Comparison of ENCODE assay signal across 8 mouse cellular contexts in genomic region chr11:69757303-69758089, GRCm38 (mm10). TPM values are rescaled to one million over a fixed set of nuclear protein-coding genes. Genes with fewer than 3 reads are reported as not detected.
A peak's percentile ranks its signal among the peaks of the same experiment; 100 is the strongest.
DNase-seq lines count a peak whose midpoint lies in the region; ATAC-seq and TF ChIP-seq lines count a peak whose summit lies in the region.

No protein-coding gene starts in this region.

- WGBS in neural tube, embryonic 11.5 days, result 49% methylated on average over 9 of the region's 9 CpGs
- 38% methylated on average over 9 of the region's 9 CpGs for WGBS in limb, embryonic 14.5 days
- 39% methylated on average over 9 of the region's 9 CpGs for WGBS in stomach, embryonic 14.5 days

- TF ChIP-seq POLR2A in limb, embryonic 14.5 days (IDR thresholded peaks at IDR 0.05; ENCODE audit: borderline replicate concordance, extremely low read depth, insufficient read depth, insufficient read length), result no peak

- no peaks in the 10 kb centered on the region for H3K9me3 ChIP-seq in neural tube, embryonic 11.5 days (ENCODE audit: control insufficient read depth, low read length)
- no peaks in the 10 kb centered on the region for H3K9me3 ChIP-seq in erythroblast, embryonic 14.5 days (ENCODE audit: control insufficient read depth, low read length)
- H3K9me3 ChIP-seq in limb, embryonic 14.5 days (ENCODE audit: control insufficient read depth, low read length), result no peaks in the 10 kb centered on the region
- no peaks in the 10 kb centered on the region for H3K9me3 ChIP-seq in stomach, embryonic 14.5 days (ENCODE audit: control insufficient read depth, low read depth, low read length)

- no peaks in the 10 kb centered on the region for H3K27me3 ChIP-seq in neural tube, embryonic 11.5 days (ENCODE audit: control insufficient read depth, insufficient read depth, low read length)
- H3K27me3 ChIP-seq in erythroblast, embryonic 14.5 days (ENCODE audit: control insufficient read depth), result no peaks in the 10 kb centered on the region
- no peaks in the 10 kb centered on the region for H3K27me3 ChIP-seq in limb, embryonic 14.5 days (ENCODE audit: control insufficient read depth, insufficient read depth, low read length)
- H3K27me3 ChIP-seq in stomach, embryonic 14.5 days (ENCODE audit: control insufficient read depth, insufficient read depth, low read length), result no peaks in the 10 kb centered on the region

- H3K4me1 ChIP-seq in neural tube, embryonic 11.5 days (ENCODE audit: control insufficient read depth, insufficient read depth, low read length), result peaks cover 30% of the 10 kb centered on the region
- H3K4me1 ChIP-seq in erythroblast, embryonic 14.5 days (ENCODE audit: control insufficient read depth), result peaks cover 71% of the 10 kb centered on the region
- peaks cover 34% of the 10 kb centered on the region for H3K4me1 ChIP-seq in limb, embryonic 14.5 days (ENCODE audit: control insufficient read depth, insufficient read depth, low read length)
- H3K4me1 ChIP-seq in stomach, embryonic 14.5 days (ENCODE audit: control insufficient read depth, insufficient read depth, low read length), result peaks cover 27% of the 10 kb centered on the region

- H3K36me3 ChIP-seq in neural tube, embryonic 11.5 days (ENCODE audit: control insufficient read depth, insufficient read depth, low read length), result no peaks in the 10 kb centered on the region
- peaks cover 38% of the 10 kb centered on the region for H3K36me3 ChIP-seq in erythroblast, embryonic 14.5 days (ENCODE audit: control insufficient read depth)
- H3K36me3 ChIP-seq in limb, embryonic 14.5 days (ENCODE audit: control insufficient read depth, insufficient read depth, low read length), result no peaks in the 10 kb centered on the region
- H3K36me3 ChIP-seq in stomach, embryonic 14.5 days (ENCODE audit: control insufficient read depth, insufficient read depth, low read length), result no peaks in the 10 kb centered on the region

- peak overlapping the region; percentile 59 for H3K4me3 ChIP-seq in neural tube, embryonic 11.5 days (ENCODE audit: low read depth, low read length)
- peak overlapping the region; percentile 90 for H3K4me3 ChIP-seq in erythroblast, embryonic 14.5 days (replicated peaks)
- peak overlapping the region; percentile 56 for H3K4me3 ChIP-seq in limb, embryonic 14.5 days (replicated peaks; ENCODE audit: low read length)
- peak overlapping the region; percentile 55 for H3K4me3 ChIP-seq in stomach, embryonic 14.5 days (ENCODE audit: low read depth, low read length)

- H3K4me2 ChIP-seq in neural tube, embryonic 11.5 days (ENCODE audit: low read depth), result peak overlapping the region; percentile 93
- H3K4me2 ChIP-seq in limb, embryonic 14.5 days (replicated peaks; ENCODE audit: low read depth, low read length, severe bottlenecking), result peak overlapping the region; percentile 73
- peak overlapping the region; percentile 88 for H3K4me2 ChIP-seq in stomach, embryonic 14.5 days (replicated peaks; ENCODE audit: low read depth, low read length)

- DNase-seq in neural tube, embryonic 11.5 days (ENCODE audit: low spot score), result no peak
- no peak for DNase-seq in neural tube, embryonic 10.5 days (ENCODE audit: extremely low spot score, low spot score)
- DNase-seq in limb, embryonic 14.5 days (ENCODE audit: low spot score), result no peak
- no peak for DNase-seq in natural killer cell, adult 2 months (ENCODE audit: low spot score in 2 of 2)
- no peak for DNase-seq in adrenal gland, adult 2 months
- no peak for DNase-seq in ovary, postnatal 14 days (ENCODE audit: low spot score)

- peak overlapping the region; percentile 92; the same call in 1 of the 2 replicates for H3K27ac ChIP-seq in neural tube, embryonic 11.5 days (ENCODE audit: low read depth, low read length)
- peak overlapping the region; percentile 95; the same call in 1 of the 2 replicates for H3K27ac ChIP-seq in limb, embryonic 14.5 days (replicated peaks; ENCODE audit: low read depth, low read length)
- H3K27ac ChIP-seq in stomach, embryonic 14.5 days (ENCODE audit: low read length), result peak overlapping the region; percentile 66; the same call in 1 of the 2 replicates

- peak overlapping the region; percentile 63 for H3K9ac ChIP-seq in neural tube, embryonic 11.5 days (ENCODE audit: low read length)
- peak overlapping the region; percentile 65 for H3K9ac ChIP-seq in limb, embryonic 14.5 days (ENCODE audit: low read depth, low read length, severe bottlenecking)
- peak overlapping the region; percentile 53 for H3K9ac ChIP-seq in stomach, embryonic 14.5 days (replicated peaks; ENCODE audit: low read depth, low read length)

- no peak for ATAC-seq in neural tube, embryonic 11.5 days (ENCODE audit: insufficient read depth, low FRiP score, low TSS enrichment)
- ATAC-seq in limb, embryonic 14.5 days (ENCODE audit: low FRiP score, low read depth), result no peak
- no peak for ATAC-seq in stomach, embryonic 14.5 days (ENCODE audit: insufficient number of reproducible peaks, insufficient read depth, low FRiP score, low read depth)

RNA-seq across cellular contexts. Expression of gene Polr2a, which starts 0.9 kb away (rescaled TPM):
- polyA plus RNA-seq in neural tube, embryonic 11.5 days (2014; fragmentation: Nextera tagmentation; extraction: Ambion mirVana), result 65.0 and 65.3 TPM in 2 replicates
- 14.2 and 14.3 TPM in 2 replicates for polyA plus RNA-seq in erythroblast, embryonic 14.5 days (2012)
- polyA plus RNA-seq in limb, embryonic 14.5 days (2012; rRNA removed), result 76.6 and 100 TPM in 2 replicates
- polyA plus RNA-seq in limb, embryonic 14.5 days (2014; fragmentation: Nextera tagmentation; extraction: Ambion mirVana), result 40.7 and 45.3 TPM in 2 replicates
- polyA plus RNA-seq in stomach, embryonic 14.5 days (2014; fragmentation: Nextera tagmentation; extraction: Ambion mirVana), result 39.3 and 43.6 TPM in 2 replicates
- total RNA-seq in adrenal gland, adult 2 months (2021), result 10 to 100 TPM; 71.4 to 77.9 TPM
- 20.6 and 38.3 TPM in 2 replicates for polyA plus RNA-seq in adrenal gland, adult 2 months (2012; rRNA removed)

RNA-seq across cellular contexts. Expression of gene Slc35g3, which starts 4.3 kb away (rescaled TPM):
- not detected in 2 replicates for polyA plus RNA-seq in neural tube, embryonic 11.5 days (2014; fragmentation: Nextera tagmentation; extraction: Ambion mirVana)
- not detected in 2 replicates for polyA plus RNA-seq in erythroblast, embryonic 14.5 days (2012)
- 0.14 and 0.23 TPM in 2 replicates for polyA plus RNA-seq in limb, embryonic 14.5 days (2012; rRNA removed)
- 0.21 TPM in 1 of 2 replicates, not detected in the other for polyA plus RNA-seq in limb, embryonic 14.5 days (2014; fragmentation: Nextera tagmentation; extraction: Ambion mirVana)
- polyA plus RNA-seq in stomach, embryonic 14.5 days (2014; fragmentation: Nextera tagmentation; extraction: Ambion mirVana), result not detected in 2 replicates
- total RNA-seq in adrenal gland, adult 2 months (2021), result not detected
- polyA plus RNA-seq in adrenal gland, adult 2 months (2012; rRNA removed), result not detected in 2 replicates

RNA-seq across cellular contexts. Expression of gene Zbtb4, which starts 8.2 kb away (rescaled TPM):
- polyA plus RNA-seq in neural tube, embryonic 11.5 days (2014; fragmentation: Nextera tagmentation; extraction: Ambion mirVana), result 0.99 and 1.3 TPM in 2 replicates
- 0.07 and 0.33 TPM in 2 replicates for polyA plus RNA-seq in erythroblast, embryonic 14.5 days (2012)
- 12.8 and 14.3 TPM in 2 replicates for polyA plus RNA-seq in limb, embryonic 14.5 days (2012; rRNA removed)
- polyA plus RNA-seq in limb, embryonic 14.5 days (2014; fragmentation: Nextera tagmentation; extraction: Ambion mirVana), result 4.1 and 5.0 TPM in 2 replicates
- polyA plus RNA-seq in stomach, embryonic 14.5 days (2014; fragmentation: Nextera tagmentation; extraction: Ambion mirVana), result 3.9 and 4.0 TPM in 2 replicates
- total RNA-seq in adrenal gland, adult 2 months (2021), result 10 to 100 TPM; 47.3 to 74.8 TPM
- 66.0 and 73.6 TPM in 2 replicates for polyA plus RNA-seq in adrenal gland, adult 2 months (2012; rRNA removed)

RNA-seq across cellular contexts. Expression of gene Chrnb1, which starts 38.2 kb away (rescaled TPM):
- 4.2 and 6.2 TPM in 2 replicates for polyA plus RNA-seq in neural tube, embryonic 11.5 days (2014; fragmentation: Nextera tagmentation; extraction: Ambion mirVana)
- not detected in 2 replicates for polyA plus RNA-seq in erythroblast, embryonic 14.5 days (2012)
- 69.4 and 81.0 TPM in 2 replicates for polyA plus RNA-seq in limb, embryonic 14.5 days (2012; rRNA removed)
- polyA plus RNA-seq in limb, embryonic 14.5 days (2014; fragmentation: Nextera tagmentation; extraction: Ambion mirVana), result 14.1 and 19.0 TPM in 2 replicates
- polyA plus RNA-seq in stomach, embryonic 14.5 days (2014; fragmentation: Nextera tagmentation; extraction: Ambion mirVana), result 6.7 and 7.5 TPM in 2 replicates
- total RNA-seq in adrenal gland, adult 2 months (2021), result 1 to 10 TPM; 1.7 to 3.1 TPM
- polyA plus RNA-seq in adrenal gland, adult 2 months (2012; rRNA removed), result 2.7 and 3.0 TPM in 2 replicates

RNA-seq across cellular contexts. Expression of gene Fgf11, which starts 44.2 kb away (rescaled TPM):
- polyA plus RNA-seq in neural tube, embryonic 11.5 days (2014; fragmentation: Nextera tagmentation; extraction: Ambion mirVana), result 2.0 and 3.0 TPM in 2 replicates
- 0.01 TPM in 1 of 2 replicates, not detected in the other for polyA plus RNA-seq in erythroblast, embryonic 14.5 days (2012)
- polyA plus RNA-seq in limb, embryonic 14.5 days (2012; rRNA removed), result 17.2 and 17.5 TPM in 2 replicates
- polyA plus RNA-seq in limb, embryonic 14.5 days (2014; fragmentation: Nextera tagmentation; extraction: Ambion mirVana), result 2.2 and 3.4 TPM in 2 replicates
- 2.1 and 3.6 TPM in 2 replicates for polyA plus RNA-seq in stomach, embryonic 14.5 days (2014; fragmentation: Nextera tagmentation; extraction: Ambion mirVana)
- total RNA-seq in adrenal gland, adult 2 months (2021), result 10 to 100 TPM in 1 of 2 experiments, 1 to 10 TPM in 1; 4.6 to 12.8 TPM
- polyA plus RNA-seq in adrenal gland, adult 2 months (2012; rRNA removed), result 6.0 and 13.4 TPM in 2 replicates
